Mouse (Mus musculus) adrenal gland, adult 2 months (tissue): ENCODE measurements at regions not wholly inside any gene's neighbourhood (a gene's known extent, or its start where the extent isn't known, plus 50 kb on each side); places are given as distances from the start of the nearest gene placed in this dataset.
"Not testable (repeated sequence)": the region's sequence is repeated elsewhere in the genome, so short reads cannot be mapped to it uniquely, and the experiment has no call there.

ENCODE experiments used
- DNase-seq: peaks from one replicate; pipeline ENCODE4 v3.0.0; 2021

DNA sequence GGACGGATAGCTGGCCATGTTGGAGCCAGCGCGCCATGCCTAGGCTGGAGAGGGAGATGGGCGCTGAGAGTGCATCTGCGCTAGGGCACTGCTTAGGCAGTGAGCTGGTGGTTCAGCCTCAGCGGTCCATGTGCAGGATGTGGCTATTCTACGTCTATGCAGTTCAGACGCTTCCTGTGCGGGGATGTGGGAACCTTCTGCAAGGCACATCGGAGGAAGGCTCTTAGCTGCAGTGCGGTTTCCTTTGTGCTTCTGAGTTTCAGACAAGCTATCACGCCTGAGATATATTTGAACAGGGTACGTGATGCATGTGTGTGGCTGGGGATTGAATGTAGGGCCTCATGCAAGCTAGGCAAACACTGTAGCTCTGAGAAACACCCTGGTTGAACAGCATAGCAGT, 54.4 kb upstream of the Lrpprc start:
- no peak for DNase-seq

DNA sequence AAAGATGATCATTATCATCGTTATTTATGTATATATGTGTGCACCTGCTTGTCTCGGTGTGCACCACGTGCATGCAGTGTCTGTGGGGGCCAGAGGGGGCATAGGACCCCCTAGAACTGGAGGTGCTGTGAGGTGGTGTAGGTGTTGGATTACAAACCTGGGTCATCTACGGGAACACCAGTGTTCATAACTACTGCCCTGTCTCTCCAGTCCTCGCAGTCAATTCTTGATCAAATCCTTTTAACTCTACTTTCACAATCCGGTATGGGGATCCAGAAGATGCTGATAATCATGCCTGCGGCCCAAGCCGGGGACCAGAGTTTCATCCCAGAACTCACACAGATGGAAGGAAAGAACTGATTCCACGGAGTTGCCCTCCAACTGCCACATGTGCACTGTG, 55.6 kb upstream of the Lrpprc start:
- DNase-seq = no peak

DNA sequence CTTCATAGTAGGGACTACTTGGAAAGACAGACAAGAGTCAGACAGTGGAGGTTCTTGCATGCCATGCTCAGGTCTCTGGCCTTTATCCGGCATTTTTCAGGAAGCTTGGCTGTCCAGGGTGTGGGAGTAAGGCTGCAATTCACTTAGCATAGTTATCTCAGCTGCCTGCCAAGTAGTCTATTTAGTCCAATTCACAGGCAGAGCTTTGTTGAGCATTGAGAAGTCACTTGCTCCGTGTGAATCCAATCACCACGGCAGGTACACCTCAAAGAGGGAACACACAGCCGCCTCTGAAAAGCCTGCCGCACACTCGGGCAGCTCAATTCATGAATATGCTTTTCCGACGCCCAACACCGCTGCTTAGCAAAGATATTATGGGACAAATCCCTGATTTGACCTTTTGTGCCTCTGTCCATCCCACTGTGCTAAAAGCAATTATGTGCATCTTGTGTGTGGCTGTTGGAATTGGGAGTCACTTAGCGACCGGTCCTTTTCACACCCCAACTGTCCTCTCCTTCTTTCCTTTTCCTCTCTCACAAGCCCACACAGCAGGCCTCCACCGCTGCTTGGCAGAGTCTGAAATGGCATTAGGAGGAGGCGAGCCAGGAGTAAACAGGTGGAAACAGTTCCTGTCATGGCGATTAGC, 57.9 kb upstream of the Lrpprc start:
- DNase-seq = no peak

DNA sequence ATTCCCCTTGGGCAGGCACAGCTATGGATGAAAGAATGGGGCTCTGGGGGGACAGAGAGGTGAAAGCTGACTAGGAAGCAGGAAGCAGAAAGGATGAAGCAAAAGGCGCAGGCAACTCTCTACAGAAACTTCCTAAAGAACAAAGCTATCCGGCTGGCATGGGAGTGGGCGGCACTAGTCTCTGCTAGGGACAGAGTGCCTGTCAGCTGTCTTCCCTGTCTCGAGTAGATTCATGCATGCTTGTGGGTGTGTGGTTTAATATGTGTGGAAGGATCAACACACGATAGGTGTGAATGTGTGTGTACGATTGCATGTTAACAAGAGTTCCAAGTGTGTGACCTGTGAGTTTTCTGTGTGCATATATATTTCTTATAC, 58.4 kb upstream of the Lrpprc start:
- DNase-seq = no peak

DNA sequence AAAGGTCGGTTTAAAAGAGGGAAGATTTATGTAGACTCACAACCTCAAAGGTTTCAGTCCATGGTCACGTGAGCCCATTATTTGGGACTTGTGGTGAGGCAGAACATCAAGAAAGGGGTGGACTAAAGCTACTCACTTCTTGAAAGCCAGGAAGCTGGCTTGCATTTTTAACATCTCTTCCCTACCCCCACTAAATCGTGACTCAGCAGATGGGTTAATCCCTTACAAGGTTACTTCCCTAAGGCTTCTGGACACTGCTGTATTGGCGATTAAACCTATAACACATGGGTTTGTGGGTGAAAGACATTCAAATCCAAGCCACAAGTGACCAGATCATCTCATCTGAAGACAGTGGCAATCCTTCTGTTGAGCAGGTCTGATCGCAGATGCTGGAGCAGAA, 59.9 kb upstream of the Lrpprc start:
- DNase-seq = peak; percentile 12

DNA sequence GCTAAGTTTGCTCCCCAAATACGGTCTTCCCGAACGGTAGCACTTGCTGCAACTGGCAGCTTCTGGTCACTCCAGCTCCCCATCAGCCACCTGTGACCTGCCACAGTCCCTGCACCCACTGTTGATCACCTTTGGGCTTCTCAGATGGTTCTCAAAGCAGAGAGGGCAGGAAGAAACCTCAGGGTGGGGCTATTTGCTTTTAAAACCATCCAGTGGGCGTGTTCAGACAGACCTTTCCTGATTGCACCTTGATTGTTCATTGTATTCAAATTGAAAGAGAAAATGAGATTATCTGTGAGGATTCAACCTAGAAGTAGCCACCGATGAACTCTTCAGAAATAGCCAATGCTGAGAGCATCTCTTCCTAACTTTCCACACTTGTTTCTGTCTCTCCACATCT, 60.3 kb upstream of the Lrpprc start:
- no peak for DNase-seq

DNA sequence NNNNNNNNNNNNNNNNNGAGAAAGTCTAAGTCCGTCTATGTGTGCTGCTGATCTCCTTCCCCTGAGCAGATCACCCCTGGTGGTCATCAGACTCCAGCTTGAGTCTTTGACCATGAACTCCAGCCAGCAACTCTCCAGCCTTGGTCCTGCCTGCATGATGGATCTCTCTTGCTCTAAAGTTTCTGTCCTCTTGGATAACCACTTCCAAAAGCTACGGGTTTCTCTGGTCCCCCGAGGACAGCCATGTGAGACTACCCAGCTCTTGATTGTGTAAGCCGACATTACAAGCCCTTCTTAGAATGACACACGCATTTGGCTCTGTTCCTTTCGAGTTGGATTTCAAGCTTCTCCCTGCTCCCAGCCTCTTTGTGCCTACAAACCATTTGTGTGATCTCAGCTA, 66.4 kb upstream of the Lrpprc start:
- peak; percentile 61 for DNase-seq

DNA sequence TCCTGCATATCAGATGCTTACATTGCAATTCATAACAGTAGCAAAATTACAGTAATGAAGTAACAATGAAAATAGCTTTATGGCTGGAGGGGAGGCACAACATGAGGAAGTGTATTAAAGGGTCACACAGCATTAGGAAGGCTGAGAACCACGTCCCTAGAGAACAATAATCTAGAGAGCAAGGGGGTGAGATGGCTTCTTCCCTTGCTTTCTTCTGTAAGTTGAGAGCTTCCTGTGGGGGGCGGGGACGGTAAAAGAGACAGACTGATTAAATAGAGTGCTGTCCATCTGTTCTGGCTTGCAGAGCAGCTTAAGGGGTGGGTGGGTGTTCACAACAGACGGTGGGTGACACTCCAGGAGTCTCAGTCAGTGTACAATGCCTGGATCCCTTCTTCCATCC, 68.2 kb upstream of the Lrpprc start:
- DNase-seq = no peak

DNA sequence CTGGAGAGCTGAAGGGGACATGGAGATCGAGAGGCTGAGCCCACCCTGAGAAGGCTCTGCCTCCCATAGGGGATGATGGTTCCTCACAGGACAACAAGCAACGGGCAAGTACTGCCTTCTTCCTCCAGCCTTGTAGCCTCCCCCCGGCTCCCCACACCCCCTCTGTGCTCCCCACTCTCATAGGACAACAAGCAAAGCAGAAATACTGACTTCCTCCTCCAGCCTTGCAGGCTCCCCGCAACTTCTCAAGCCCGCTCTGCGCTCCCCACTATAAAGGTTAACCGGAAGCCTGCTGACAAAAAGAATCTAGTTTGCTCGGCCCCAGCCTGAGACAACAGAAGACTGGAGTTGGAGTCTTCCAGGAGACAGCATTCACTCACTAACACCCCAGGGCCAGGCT, 69.3 kb upstream of the Lrpprc start:
- no peak for DNase-seq

DNA sequence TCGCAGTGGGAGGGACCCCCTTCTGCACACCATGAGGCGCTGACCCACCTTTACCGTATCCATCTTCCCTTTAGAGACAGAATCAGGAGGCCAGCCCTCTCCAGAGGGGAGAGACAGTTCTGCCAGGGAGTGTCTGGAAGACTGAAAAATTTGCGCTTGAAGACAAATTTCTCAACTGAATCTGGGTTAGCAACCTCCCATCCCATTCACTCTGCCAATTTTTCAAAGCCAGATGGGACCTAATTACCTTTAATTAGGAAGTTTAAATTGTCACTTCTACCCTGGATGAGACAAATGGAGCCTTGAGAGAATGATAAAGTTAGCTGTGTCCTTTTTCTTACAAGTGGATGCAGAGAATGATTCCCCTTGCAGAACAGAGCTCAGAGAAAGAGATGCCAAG, 70.2 kb upstream of the Lrpprc start:
- no peak for DNase-seq

DNA sequence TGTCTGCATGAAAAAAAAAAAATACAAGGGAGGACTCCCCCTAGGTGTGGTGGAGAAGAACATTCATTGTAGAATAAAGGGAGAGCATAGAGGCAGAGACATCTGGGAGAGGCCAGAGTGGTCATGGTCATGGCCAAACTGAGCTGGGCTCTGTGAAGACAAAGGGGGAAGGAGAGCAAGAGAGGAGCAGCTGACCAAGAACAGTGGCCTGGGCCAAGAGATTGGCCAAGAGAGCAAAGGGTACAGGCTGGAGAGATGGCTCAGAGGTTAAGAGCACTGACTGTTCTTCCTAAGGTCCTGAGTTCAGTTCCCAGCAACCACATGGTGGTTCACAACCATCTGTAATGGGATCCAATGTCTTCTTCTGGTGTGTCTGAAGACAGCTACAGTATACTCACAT, 73.6 kb upstream of the Lrpprc start:
- not testable (repeated sequence) for DNase-seq

DNA sequence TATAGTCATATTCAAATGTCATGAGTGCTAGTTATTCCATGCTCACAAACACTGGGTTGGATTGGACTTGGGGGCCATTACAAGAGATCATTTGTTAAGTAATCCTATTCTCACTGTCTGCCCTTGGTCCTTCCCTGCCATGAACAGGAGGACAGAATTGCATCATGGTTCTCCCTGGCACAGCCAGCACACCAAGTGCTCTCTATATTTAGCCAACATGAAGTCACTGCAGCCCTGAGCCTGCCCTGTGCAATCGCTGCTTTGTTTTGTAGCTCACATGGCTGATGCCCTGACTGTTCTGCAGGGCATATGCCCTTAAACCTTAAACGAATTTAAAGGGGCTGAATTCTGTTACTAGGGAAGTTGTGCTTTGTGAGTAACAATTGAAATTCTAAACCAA, 74.6 kb upstream of the Lrpprc start:
- peak; percentile 82 for DNase-seq

DNA sequence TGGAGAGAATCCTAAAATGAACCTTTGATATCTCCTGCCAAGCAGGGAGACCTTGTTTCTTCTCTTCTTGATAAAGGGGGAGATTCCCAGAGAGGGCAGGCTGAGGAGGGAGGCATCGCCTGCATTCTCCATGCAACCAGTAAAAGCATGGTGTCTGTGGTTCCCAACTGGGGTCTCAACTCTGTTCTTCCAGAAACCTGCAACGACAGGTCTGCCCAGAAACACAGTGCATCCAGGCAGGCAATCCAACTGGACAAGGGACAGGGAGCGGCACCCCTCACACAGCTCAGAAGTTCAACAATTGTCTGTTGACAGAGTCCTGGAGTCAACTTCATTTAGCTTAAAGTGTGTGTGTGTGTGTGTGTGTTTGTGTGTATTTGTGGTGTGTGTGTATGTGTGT, 75.0 kb upstream of the Lrpprc start:
- DNase-seq = no peak

DNA sequence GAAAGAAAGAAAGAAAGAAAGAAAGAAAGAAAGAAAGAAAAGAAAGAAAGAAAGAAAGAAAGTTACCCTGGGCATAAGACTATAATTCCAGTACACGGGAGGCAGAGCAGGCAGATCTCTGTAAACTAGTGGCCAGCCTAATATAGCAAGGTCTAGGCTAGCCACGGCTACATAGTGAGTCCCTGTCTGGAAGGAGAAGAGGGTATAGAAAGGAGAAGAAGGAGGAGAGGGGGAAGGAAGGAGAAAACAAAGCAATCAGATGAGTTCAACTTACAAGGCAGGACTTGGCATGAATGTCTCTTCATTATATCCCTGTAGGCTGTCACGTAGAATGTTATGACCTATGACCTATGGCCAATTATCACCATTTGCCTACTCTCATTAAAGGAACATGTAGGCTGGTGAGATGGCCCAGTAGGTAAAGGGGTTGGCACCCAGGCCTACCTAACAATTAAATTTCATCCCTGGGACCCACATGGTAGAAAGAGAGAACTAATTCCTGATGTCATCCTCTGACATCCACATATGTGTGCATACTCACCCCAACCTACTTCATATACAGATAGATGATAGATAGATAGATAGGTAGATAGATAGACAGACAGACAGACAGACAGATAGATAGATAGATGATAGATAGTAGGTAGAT, 78.6 kb upstream of the Lrpprc start:
- DNase-seq = no peak

DNA sequence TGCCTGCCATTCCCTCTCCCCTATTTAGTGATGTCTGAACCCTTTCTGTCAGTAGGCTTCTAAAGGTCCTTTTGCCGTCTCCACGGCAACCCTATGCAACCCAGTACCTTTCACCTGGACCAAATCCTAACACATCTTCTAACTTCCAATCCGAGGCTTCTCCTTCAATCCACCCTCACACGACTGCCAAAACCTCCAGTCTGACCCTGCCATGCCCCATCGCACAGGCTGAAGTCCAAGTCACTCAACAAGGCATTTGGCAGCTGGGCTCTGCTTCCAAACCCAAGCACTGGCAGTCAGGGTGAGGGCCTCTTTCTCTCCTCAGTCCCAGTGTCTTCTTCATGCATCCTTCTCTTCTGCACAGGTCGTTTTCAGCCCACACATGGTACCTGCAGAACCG, 83.0 kb upstream of the Lrpprc start:
- peak; percentile 44 for DNase-seq

DNA sequence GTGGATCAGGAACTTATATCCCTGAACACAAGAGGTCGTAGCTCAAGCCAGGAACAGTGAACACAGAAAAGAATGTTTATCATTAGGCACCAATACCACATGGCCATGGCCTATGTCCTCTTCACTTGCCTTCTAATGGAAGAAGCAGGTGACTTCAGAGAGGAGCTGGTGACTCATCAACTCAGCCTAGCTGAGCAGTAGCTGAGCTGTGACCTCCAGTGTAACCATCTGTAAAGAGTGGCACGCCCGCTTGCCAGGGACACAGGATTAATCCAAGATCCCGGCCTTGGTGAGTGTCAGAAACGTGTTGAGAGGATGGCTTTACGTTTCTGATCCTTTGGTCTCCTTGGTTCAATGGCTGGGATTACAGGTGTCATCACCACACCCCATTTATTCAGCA, 82.0 kb upstream of the Ppm1b start:
- DNase-seq = peak; percentile 76

DNA sequence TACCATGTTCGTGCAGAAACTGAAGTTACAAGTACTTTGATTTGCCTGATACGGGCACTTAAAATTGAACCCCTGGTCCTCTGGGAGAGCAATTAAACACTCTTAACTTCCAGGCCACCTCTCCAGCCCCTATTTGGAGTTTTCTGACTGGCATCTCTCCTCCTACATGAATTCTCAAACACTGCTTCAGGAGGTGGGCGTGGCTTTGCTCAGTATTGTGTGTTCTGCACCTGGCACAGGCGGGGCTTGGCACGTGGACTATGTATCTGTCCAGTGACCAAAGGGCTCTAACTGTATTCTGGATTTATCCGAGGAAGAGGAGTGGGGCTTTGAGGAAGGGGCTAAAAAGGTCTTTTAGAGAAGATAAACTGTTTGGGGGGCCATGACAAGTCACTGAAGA, 81.5 kb upstream of the Ppm1b start:
- DNase-seq = peak; percentile 11

DNA sequence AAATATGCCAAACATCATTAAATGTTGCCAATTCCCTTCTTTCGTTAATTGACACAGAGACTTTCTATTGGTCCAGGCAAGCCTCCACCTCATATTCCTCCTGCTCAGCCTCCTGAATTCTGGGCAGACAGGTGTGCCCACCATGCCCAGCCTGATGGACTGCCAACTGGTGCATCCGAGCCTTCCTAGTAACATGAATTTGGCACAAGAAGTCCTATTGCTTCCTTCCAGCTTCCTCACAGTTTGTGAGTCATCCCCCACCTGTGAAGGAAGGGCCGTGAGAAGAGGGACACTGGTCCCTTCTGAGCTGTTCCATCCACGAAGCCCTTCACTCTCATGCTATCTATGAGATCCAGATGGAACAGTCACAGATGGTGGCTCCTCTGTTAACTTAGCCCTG, 80.5 kb upstream of the Ppm1b start:
- DNase-seq = no peak

DNA sequence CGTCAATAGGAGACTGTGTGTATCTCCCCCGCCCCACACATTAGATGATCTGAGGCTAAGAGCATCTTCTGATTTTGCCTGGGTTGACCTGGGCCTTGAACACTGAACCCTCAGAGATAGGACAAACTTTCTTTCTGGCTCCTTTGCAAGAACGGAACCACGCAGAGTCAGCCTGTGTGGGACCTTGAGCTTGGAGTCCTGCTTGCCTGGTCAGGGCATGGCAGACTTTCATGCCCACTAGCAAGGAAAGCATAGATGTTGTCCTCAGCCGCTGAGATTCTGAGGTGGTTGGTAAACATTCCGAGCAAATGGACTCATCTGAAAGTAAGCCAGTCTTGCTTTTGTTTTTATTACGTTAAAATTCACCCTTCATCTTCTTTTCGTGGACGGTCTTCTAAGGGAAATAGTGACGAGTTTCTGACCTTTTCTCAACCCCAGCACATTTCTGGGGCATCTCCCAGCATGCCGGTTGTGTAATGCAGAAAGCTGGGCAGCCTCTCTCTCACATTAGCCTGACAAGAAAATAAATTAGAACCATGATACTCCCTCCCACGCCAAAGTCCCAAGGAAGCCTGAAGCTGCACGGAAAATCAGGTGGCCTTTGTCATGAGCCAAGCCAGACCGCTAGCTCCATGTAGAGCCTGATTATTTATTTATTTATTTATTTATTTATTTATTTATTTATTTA, 79.2 kb upstream of the Ppm1b start:
- DNase-seq = peak; percentile 76

DNA sequence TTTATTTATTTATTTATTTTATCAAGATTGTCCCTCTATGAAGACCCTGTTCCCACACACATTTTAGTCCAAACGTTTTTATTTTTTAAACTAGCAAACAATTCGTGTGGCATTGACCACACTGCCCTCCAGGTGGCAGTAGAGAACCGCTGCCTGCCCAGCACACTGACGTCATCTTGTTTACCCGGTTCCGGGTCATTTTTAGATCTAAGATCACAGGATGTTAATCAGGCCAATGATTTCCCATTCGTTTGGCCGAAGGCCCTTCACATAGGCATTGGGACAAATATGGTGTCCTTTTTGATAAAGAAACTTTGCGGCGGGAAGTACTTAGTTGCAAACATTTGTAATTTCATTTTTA, 78.7 kb upstream of the Ppm1b start:
- peak; percentile 79 for DNase-seq

DNA sequence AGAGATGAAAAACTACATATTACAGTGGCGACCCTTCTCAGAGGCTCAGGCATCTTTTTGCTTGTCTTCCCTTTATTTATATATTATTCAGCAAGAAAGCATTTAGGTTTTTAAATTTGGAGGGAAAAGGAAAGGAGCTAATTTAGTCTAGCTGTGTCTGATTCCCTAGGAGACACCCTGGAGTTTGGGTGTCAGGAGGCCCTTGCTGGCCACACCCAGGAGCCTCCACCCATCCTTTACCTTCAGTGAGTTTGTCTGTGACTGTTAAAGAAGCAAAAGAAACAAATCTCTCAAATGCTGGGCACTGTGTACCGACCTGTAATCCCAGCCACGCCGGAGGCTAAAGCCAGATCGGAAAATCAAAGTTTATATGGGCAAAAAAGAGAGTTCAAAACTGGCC, 78.2 kb upstream of the Ppm1b start:
- no peak for DNase-seq

DNA sequence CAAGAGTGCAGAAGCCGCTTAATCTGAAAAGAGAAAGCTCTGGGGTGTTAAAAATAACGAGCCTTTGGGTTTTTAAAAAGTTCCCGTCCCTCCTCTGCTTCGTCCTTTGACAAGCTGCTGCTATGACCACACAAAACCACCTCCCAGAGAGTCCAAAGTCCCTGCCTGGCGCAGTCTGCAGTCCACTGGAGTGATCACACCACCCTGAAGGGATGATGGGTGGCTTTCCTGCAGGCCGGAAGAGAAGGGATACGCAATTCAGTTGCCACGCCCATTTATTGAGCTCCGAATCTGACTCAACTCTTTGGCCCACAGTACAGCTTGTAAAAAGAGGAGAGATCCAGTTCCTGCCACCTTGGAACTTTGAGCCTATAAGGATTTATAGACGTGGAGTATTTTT, 77.4 kb upstream of the Ppm1b start:
- peak; percentile 9 for DNase-seq

DNA sequence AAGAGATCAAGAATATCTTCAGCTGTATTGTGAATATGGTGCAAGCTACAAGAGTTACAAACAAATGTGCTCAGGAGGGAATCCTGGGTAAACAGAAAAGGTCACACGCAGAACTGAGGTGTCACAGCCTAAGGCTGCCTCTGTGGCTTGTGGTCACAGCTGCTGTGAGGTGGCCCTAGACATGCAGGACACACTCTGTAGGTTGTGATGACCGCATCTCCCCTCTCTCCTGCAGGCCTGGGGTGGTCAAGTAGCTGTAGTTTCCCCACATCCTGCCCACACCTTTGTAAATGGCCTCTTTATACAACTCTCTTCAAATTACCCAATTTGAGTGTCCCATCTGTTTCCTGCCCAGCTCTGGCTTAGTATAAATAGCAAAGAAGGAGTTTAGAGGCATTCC, 75.6 kb upstream of the Ppm1b start:
- DNase-seq = no peak

DNA sequence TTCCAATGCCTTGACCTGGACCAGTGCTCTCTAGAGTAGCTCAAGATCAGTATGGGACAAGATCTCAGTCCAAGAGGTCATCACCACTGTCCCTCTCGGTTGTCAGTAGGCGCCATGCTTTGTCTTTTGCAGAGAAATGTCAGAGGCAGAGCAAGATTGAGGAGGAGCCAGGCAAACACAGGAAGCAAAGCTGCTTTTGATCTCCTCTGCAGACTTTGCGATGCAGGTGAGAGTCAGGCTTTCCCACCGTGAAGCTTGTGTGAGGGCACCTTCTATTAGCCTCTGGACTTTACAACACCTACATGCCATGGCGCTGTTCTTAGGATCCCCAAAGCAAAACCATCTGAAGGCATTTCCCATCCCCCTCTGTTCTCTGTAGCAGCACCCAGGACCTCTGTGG, 68.0 kb upstream of the Ppm1b start:
- DNase-seq = no peak
